Mouse (Mus musculus): ENCODE results near the gene Pitx2. TPM values are rescaled to one million over a fixed set of nuclear protein-coding genes. Genes with fewer than 3 reads are reported as not detected.

Pitx2 gene
- total RNA-seq, 1 experiment, result 9.8 TPM

DNA sequence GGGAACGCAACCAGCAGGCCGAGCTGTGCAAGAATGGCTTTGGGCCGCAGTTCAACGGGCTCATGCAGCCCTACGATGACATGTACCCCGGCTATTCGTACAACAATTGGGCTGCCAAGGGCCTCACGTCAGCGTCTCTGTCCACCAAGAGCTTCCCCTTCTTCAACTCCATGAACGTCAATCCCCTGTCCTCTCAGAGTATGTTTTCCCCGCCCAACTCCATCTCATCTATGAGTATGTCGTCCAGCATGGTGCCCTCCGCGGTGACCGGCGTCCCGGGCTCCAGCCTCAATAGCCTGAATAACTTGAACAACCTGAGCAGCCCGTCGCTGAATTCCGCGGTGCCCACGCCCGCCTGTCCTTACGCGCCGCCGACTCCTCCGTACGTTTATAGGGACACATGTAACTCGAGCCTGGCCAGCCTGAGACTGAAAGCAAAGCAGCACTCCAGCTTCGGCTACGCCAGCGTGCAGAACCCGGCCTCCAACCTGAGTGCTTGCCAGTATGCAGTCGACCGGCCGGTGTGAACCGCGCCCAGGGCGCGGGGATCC is 18.8 kb downstream of the Pitx2 start:
- Histone ChIP-seq H3K9ac (ENCODE audit: insufficient read depth, low read depth, low read length, poor library complexity, severe bottlenecking) (peak overlapping the region; percentile 35), H3K4me1 (ENCODE audit: control insufficient read depth in 2 of 2, insufficient read depth in 2 of 2, low read length in 2 of 2, poor library complexity in 1 of 2) (peaks cover 0 to 10% of the 10 kb centered on the region in 2 experiments; a peak in 1 of 4 replicates)

DNA sequence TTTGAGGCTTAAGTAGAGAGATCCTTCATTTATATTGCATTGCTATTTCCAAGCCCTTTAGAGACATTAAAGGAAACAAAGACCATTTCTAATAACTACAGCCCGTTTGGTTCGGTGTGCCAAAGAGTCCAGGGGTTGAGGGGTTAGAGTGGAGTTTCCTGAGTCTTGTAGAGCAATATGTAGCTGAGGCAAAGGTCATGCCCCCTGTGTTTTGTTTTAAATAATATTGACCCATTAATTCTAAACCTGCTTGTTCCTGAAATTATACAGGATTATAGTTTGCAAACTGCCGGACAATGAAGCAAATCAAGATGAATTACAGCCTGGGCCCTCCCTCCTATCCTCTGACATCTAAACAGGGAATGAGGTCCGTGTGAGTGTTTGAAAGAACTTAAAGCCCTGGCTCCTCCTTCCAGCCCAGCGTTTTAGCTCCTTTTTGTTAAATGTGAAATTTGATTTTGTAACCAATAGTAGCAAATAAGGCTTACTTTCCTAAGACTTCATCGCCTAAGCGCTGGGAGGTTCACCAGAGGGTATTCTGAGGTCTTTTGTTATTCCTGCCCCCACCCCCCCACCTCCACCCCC is 20.5 kb downstream of the Pitx2 start:
- H3K9ac ChIP-seq (ENCODE audit: insufficient read depth, low read depth, low read length, poor library complexity, severe bottlenecking), result no peak overlapping the region
- peaks cover 0 to 17% of the 10 kb centered on the region in 2 experiments; a peak in 1 of 4 replicates for H3K4me1 ChIP-seq (ENCODE audit: control insufficient read depth in 2 of 2, insufficient read depth in 2 of 2, low read length in 2 of 2, poor library complexity in 1 of 2)
- in situ Hi-C loops (cut with MboI; ENCODE audit: low sequenced_read_pairs in 2 of 2, unreplicated experiment in 2 of 2), result loop anchor here (5.0 to 25.0 kb wide), 2 partner anchors 1588 to 1892 kb away; partner anchors contain the start of genes Lef1 (in 1 of the 2) and Neurog2 (in 1 of the 2)
- H3K4me3 ChIP-seq (ENCODE audit: insufficient read depth in 1 of 2, low read depth in 1 of 2, low read length in 2 of 2, poor library complexity in 1 of 2, severe bottlenecking in 1 of 2), result no peak overlapping the region
- no peaks in the 10 kb centered on the region for H3K36me3 ChIP-seq (ENCODE audit: control insufficient read depth, insufficient read depth, low read length, poor library complexity, severe bottlenecking)
- DNase-seq (ENCODE audit: low read depth, low spot score), result no peak
- no peak overlapping the region for H3K27ac ChIP-seq (ENCODE audit: insufficient read depth, low read depth, low read length, poor library complexity, severe bottlenecking)
- TF ChIP-seq CHD2 (IDR thresholded peaks at IDR 0.05; ENCODE audit: low read depth, low read length), result no peak
- TF ChIP-seq ZNF384 (IDR thresholded peaks at IDR 0.05; ENCODE audit: low read depth, low read length), result no peak
- TF ChIP-seq HCFC1 (IDR thresholded peaks at IDR 0.05; ENCODE audit: borderline replicate concordance, insufficient read depth, low read length), result no peak
- no peak for TF ChIP-seq ZC3H11A (IDR thresholded peaks at IDR 0.05; ENCODE audit: borderline replicate concordance, low read depth, low read length)
- TF ChIP-seq MAFK (IDR thresholded peaks at IDR 0.05; ENCODE audit: insufficient read depth, low read depth, low read length), result no peak
- H3K9me3 ChIP-seq (ENCODE audit: control insufficient read depth, insufficient read depth, low read depth, low read length), result no peaks in the 10 kb centered on the region

More for the DNA sequence above, 18.8 kb downstream of the Pitx2 start:
- peak overlapping the region; percentile 5 to 34; a peak in 2 of 4 replicates for H3K4me3 ChIP-seq (ENCODE audit: insufficient read depth in 1 of 2, low read depth in 1 of 2, low read length in 2 of 2, poor library complexity in 1 of 2, severe bottlenecking in 1 of 2)
- in situ Hi-C loops (cut with MboI; ENCODE audit: low sequenced_read_pairs in 2 of 2, unreplicated experiment in 2 of 2), result loop anchor here in 1 of 2 experiments (25.0 kb wide), 1 partner anchor 1894 kb away; the partner anchor contains the start of gene Lef1
- no peak for DNase-seq (ENCODE audit: low read depth, low spot score)
- TF ChIP-seq CHD2 (IDR thresholded peaks at IDR 0.05; ENCODE audit: low read depth, low read length), result no peak
- TF ChIP-seq MAFK (IDR thresholded peaks at IDR 0.05; ENCODE audit: insufficient read depth, low read depth, low read length), result no peak
- TF ChIP-seq ZNF384 (IDR thresholded peaks at IDR 0.05; ENCODE audit: low read depth, low read length), result no peak
- TF ChIP-seq HCFC1 (IDR thresholded peaks at IDR 0.05; ENCODE audit: borderline replicate concordance, insufficient read depth, low read length), result no peak
- TF ChIP-seq ZC3H11A (IDR thresholded peaks at IDR 0.05; ENCODE audit: borderline replicate concordance, low read depth, low read length), result no peak
- H3K27ac ChIP-seq (ENCODE audit: insufficient read depth, low read depth, low read length, poor library complexity, severe bottlenecking), result no peak overlapping the region
- H3K36me3 ChIP-seq (ENCODE audit: control insufficient read depth, insufficient read depth, low read length, poor library complexity, severe bottlenecking), result no peaks in the 10 kb centered on the region
- H3K9me3 ChIP-seq (ENCODE audit: control insufficient read depth, insufficient read depth, low read depth, low read length), result no peaks in the 10 kb centered on the region

DNA sequence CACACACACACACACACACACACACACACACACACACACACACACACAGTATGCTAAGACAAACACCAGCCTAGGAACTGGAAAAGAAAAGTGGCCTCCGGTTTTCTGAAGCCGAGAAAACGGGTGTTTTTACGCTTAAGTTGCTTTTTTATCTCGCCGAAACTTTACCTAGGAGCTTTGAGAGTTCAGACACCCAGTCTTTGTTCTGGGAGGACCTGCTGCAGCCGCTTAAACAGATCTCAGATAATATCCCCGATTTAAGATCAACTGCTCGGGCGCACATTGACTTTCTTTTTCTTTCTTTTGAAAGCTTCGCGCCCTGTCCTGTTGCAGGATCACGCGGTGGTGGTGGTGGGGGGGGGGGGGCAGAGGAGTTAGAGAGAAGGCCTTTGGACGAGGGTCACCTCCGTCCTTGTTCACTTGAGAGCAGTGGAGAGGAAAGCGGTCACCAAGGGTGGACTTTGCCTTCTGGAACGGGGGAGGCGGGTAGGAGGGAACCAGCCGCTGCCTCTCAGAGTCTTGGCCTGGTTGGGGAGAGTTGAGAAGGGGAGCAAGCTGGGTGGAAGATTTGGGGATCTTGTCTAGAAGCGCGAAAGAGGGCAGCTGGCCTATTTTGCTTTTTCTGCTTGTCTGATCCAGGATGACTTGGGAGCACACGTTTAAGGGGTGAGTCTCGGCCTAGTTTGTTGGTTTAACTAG is 21.2 kb downstream of the Pitx2 start:
- Histone ChIP-seq H3K9ac (ENCODE audit: insufficient read depth, low read depth, low read length, poor library complexity, severe bottlenecking) (peak overlapping the region; percentile 10; the same call in 1 of the 2 replicates), H3K27ac (ENCODE audit: insufficient read depth, low read depth, low read length, poor library complexity, severe bottlenecking) (no peak overlapping the region), H3K4me1 (ENCODE audit: control insufficient read depth in 2 of 2, insufficient read depth in 2 of 2, low read length in 2 of 2, poor library complexity in 1 of 2) (peaks cover 0 to 19% of the 10 kb centered on the region in 2 experiments; a peak in 1 of 4 replicates), H3K9me3 (ENCODE audit: control insufficient read depth, insufficient read depth, low read depth, low read length) (no peaks in the 10 kb centered on the region), H3K4me3 (ENCODE audit: insufficient read depth in 1 of 2, low read depth in 1 of 2, low read length in 2 of 2, poor library complexity in 1 of 2, severe bottlenecking in 1 of 2) (no peak overlapping the region; a peak in 1 of 4 replicates), H3K36me3 (ENCODE audit: control insufficient read depth, insufficient read depth, low read length, poor library complexity, severe bottlenecking) (no peaks in the 10 kb centered on the region)
- TF ChIP-seq HCFC1 (IDR thresholded peaks at IDR 0.05; ENCODE audit: borderline replicate concordance, insufficient read depth, low read length) (no peak), ZC3H11A (IDR thresholded peaks at IDR 0.05; ENCODE audit: borderline replicate concordance, low read depth, low read length) (no peak), CHD2 (IDR thresholded peaks at IDR 0.05; ENCODE audit: low read depth, low read length) (no peak), ZNF384 (IDR thresholded peaks at IDR 0.05; ENCODE audit: low read depth, low read length) (no peak), MAFK (IDR thresholded peaks at IDR 0.05; ENCODE audit: insufficient read depth, low read depth, low read length) (no peak)
- DNase-seq (ENCODE audit: low read depth, low spot score), result no peak
- in situ Hi-C loops (cut with MboI; ENCODE audit: low sequenced_read_pairs in 2 of 2, unreplicated experiment in 2 of 2), result loop anchor here (5.0 to 25.0 kb wide), 2 partner anchors 1589 to 1891 kb away; partner anchors contain the start of genes Lef1 (in 1 of the 2) and Neurog2 (in 1 of the 2)
